Mouse (Mus musculus) c-Kit-positive CD71-positive TER-119-negative erythroid progenitor cells, embryonic 14.5 days (primary cell): ENCODE data around the gene Ralgps1.
A peak's percentile ranks its signal among the peaks of the same experiment; 100 is the strongest.
"Not testable (repeated sequence)": the region's sequence is repeated elsewhere in the genome, so short reads cannot be mapped to it uniquely, and the experiment has no call there.

ENCODE experiments used
- DNase-seq: peaks from one replicate; pipeline ENCODE4 v3.0.0-alpha.2; 2013; ENCODE audit warnings: low read depth

The Ralgps1 gene

DNA sequence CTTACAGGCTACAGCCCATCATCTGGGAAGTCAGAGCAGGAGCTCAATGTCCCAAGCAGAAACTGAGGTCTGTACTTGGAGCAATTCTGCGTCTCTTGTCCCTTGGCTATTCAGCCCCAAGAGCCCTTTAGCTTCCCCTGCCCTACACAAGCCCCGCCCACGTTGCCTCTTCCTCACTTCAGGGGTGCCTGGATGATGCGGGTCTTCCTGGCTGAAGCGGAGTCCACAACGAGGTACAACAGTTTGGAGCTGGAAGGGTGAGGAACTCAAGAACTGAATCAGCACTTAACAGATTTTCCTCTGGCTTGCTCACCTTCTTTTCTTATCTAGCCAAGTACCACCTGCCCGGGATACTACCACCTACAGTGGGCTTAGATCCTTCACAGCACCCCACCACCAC lies 239.0 kb downstream of the Ralgps1 start:
- no peak for DNase-seq

DNA sequence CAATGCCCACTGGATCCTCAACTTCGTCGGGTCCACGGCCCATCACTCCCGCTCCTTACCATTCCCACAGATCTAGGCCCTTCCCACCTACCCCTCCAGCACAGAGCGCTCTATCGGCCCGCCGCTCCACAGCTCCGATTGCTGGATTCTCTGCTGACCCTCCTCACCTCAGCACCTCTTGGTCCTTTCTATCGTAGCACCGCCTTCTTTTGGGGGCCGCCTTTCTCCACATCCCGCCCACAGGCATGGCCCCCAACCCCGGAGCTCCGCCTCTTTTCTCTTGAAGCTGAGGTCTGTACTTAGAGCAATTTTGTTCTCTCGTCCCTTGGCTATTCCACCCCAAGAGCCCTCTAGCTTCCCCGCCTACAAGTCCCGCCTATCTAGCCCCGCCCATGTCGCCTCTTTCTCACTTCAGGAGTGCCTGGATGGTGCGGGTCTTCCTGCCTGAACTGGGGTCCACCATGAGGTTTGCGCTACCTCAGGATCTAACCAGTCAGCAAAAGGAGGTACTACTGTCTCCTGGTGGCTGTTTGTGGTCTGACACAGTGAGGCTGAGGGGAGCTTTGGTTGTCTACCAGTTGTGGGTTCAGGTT lies 239.7 kb downstream of the Ralgps1 start, which contains the start of gene Garnl3:
Gene Garnl3 (minus strand): TSS at position 155 of the 593 bp plus-strand sequence.
- peak; percentile 46 for DNase-seq

DNA sequence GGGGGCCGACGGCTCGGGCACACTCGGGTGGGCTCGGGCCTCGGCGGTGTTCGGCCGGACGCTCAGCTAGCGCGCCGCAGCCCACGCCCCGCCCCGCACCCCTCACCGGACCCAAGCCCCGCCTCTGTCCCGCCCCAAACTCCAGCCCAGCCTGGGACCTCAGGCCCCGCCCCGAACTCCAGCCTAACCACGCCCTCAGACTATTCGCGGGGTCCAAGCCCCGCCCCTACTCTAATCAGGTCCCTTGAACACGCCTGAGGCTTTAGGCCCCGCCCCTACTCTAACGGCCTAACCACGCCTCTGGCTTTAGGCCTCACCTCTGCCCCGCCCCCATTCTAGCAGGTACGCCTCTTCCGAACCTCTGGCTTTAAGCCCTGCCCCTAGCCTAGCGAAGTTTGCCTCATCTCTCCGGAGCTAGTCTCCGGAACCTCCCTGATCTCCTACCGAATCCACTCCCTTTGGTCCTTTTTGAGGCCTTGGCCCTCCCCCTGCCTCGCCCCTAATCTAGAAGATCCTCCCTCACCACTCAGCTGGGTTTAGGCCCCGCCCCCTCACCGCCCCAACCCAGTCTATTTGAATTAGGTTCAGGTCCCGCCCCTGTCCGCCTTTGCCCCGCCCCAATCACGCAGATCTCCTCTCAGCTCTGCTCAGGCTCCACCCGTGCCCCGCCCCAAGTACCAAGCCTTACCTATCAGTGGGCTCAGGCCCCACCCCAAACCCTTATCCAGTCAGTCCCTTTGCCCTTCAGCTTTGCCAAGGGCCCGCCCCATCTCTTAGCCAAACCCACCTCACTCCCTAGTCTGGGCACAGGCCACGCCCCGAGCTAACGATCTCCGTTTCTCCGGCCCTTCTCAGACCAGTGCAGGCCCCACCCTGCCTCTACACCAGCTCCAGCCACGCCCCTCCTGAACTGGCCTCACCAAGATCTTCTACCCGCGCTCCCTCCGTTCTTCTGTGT lies 240.5 kb downstream of the Ralgps1 start:
- peak; percentile 97 for DNase-seq

DNA sequence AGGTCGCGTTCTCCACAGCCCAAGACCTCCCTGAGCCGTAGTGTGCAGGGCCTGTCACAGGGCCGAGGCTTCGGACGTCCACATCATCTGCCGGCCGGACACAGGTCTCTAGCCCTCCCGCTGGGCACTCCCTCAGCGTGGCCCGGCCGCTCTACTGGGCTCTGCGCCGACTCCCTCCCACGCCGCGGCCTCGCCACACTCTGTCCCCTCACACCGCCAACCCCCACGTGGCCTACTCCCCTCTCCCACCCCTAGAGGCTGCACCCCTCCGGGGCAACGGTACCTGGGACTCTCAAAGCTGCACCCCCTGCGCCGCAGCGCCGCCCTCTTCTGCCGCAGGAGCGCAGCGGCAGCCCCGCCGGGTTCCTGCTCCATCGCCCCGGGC lies 241.2 kb downstream of the Ralgps1 start:
- no peak for DNase-seq

GRCm38 (mm10) chr2:33129696-33130095 lies 241.6 kb downstream of the Ralgps1 start:
- no peak for DNase-seq

DNA sequence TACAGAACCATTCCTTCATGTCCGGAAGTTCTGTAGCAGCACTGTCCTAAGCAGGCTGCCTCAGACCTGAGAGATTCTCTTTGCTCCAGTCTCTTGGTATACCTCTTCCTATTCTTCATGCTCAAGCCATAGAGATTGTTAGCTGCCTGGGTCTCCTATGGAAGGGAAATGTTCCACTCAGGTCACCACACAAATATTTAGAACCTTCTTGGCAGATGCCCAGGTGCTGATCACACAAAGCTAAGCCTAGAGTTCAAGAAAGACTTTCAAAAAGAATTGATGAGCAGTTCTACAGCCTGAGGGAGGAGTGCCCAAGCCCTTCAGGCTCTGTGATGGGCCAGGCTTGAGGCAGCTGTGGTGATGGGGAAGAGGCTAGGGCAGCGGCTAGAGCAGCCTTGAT lies 242.3 kb downstream of the Ralgps1 start:
- no peak for DNase-seq

- no peak for DNase-seq
Measured at GRCm38 (mm10) chr2:33127271-33127670, 244.0 kb downstream of the Ralgps1 start.

DNA sequence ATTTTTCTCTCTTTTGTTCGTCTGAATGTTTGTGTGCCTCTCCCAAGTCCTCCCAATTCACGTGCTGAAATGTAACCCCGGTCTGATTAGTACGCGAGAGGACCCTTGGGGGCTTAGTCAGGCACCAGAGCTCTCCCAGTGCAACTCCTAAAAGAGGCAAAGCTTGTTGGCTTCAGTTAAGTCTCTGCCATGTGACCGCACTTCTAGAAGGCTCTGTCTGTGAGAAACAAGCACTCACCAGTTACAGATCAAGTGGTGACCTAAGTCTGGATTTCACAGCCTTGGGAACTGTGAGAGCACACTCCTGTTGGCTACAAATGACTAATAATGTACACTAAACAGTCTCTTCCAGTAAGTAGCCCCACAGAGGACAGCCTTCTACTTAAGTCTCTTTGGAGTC lies 248.4 kb downstream of the Ralgps1 start:
- no peak for DNase-seq

DNA sequence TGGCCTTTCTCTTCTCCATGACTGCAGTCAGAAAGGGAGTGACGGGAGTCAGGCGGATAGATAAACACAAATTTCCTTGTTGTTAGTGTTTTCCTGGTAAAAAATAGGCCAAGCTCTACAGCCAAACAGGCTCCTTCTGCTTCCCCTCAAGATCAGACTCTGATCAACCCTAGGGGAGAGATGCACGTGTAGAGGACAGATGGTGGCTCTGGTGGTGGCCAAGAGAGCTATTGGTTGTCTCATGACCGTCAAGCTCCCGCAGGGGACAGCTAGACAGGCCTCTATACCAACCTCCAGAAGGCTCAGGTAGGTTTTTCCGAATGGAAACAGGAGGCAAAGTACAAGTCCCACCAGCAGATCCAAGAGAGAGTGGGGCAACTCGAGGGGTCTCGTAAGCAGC lies 270.8 kb downstream of the Ralgps1 start:
- no peak for DNase-seq

- DNase-seq: not testable (repeated sequence)
Measured at GRCm38 (mm10) chr2:33097326-33097725, 274.0 kb downstream of the Ralgps1 start.

GRCm38 (mm10) chr2:33095221-33095671 lies 276.0 kb downstream of the Ralgps1 start:
- no peak for DNase-seq

GRCm38 (mm10) chr2:33090620-33091520 lies 280.4 kb downstream of the Ralgps1 start:
- DNase-seq: no peak

DNA sequence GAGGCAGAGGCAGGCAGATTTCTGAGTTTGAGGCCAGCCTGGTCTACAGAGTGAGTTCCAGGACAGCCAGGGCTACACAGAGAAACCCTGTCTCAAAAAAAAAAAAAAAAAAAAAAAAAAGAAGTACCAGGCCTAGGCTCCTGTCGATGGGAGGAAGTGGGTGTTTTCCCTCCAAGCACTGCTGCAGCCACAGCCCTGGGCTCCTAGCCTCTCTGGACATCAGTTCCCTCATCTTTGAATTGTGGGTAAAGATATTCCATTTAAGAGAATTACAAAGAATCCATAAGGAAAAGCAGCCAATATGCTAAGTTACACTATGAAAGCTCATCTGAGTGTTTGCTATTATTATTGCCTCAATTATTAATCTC lies 281.3 kb downstream of the Ralgps1 start:
- DNase-seq: not testable (repeated sequence)

GRCm38 (mm10) chr2:33089356-33090032 lies 281.8 kb downstream of the Ralgps1 start:
- DNase-seq: no peak

GRCm38 (mm10) chr2:33086671-33087363 lies 284.5 kb downstream of the Ralgps1 start:
- no peak for DNase-seq

- no peak for DNase-seq
Measured at GRCm38 (mm10) chr2:33086016-33086596, 285.2 kb downstream of the Ralgps1 start.

DNA sequence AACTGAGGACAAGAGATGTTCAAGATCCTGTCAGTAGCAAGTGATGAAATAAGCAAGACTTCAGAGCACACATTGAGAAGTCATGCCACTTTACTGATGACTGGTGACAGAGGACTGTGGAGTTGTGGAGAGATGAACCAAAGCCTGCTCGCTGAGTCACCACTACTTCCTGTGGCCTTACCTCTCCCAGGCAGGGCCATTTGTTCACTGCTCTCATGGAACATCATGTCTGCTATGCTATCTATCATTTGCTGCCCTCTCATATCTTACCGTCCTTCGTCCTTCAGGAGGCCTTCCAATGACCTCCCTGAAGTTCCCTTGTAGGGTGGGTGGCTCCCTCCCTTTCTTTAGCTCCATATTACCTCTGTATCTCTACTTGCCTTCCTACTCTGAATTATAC lies 287.1 kb downstream of the Ralgps1 start:
- DNase-seq: no peak
